Mouse (Mus musculus) hindbrain, postnatal 0 days (tissue): ENCODE measurements at regions not wholly inside any gene's neighbourhood (a gene's known extent, or its start where the extent isn't known, plus 50 kb on each side); places are given as distances from the start of the nearest gene placed in this dataset.

ENCODE experiments used
- ATAC-seq: fragments of 200-750 bp; cut with Nextera tagmentation; 2 replicates; pipeline ENCODE4 v1.8.0; 2017; ENCODE audit warnings: mild to moderate bottlenecking, moderate TSS enrichment, moderate library complexity
- DNase-seq: peaks from one replicate; pipeline ENCODE4 v3.0.0-alpha.2; 2015; ENCODE audit warnings: low spot score
- H3K27ac ChIP-seq: fragments of 300-500 bp; sonication (generic); 2 replicates; pipeline ENCODE4 v1.5.1; 2014; ENCODE audit warnings: mild to moderate bottlenecking
- H3K27me3 ChIP-seq: fragments of 300-500 bp; sonication (generic); 2 replicates; pipeline ENCODE4 v1.6.1; 2014; ENCODE audit warnings: low read length, mixed read lengths; ENCODE audit not compliant: insufficient read depth
- H3K36me3 ChIP-seq: fragments of 300-500 bp; sonication (generic); 2 replicates; pipeline ENCODE4 v1.6.1; 2014; ENCODE audit warnings: low read length, mixed read lengths; ENCODE audit not compliant: insufficient read depth
- H3K4me1 ChIP-seq: fragments of 300-500 bp; sonication (generic); 2 replicates; pipeline ENCODE4 v1.6.1; 2014; ENCODE audit warnings: antibody characterized with exemption, low read length, mixed read lengths; ENCODE audit not compliant: insufficient read depth
- H3K4me2 ChIP-seq: fragments of 300-500 bp; sonication (generic); 2 replicates; pipeline ENCODE4 v1.6.1; 2014; ENCODE audit warnings: low read depth, mild to moderate bottlenecking, low read length, moderate library complexity, mixed read lengths
- H3K4me3 ChIP-seq: fragments of 300-500 bp; sonication (generic); 2 replicates; pipeline ENCODE4 v1.5.1; 2014; ENCODE audit warnings: low read length
- H3K9ac ChIP-seq: fragments of 300-500 bp; sonication (generic); replicated peaks from 2 replicates; pipeline ENCODE4 v1.6.1; 2014; ENCODE audit warnings: mild to moderate bottlenecking, low read length, moderate library complexity, mixed read lengths
- H3K9me3 ChIP-seq: fragments of 300-500 bp; sonication (generic); 2 replicates; pipeline ENCODE4 v1.6.1; 2016; ENCODE audit warnings: low read length, mixed read lengths
- CTCF ChIP-seq: IDR thresholded peaks from 2 replicates; pipeline ENCODE4 v1.5.1; 2016; ENCODE audit warnings: antibody characterized with exemption, control low read depth, low read depth
- WGBS: fragments of 180-500 bp; shearing (Covaris S2); extraction: QIAGEN DNeasy Blood & Tissue Kit; methylation state at CpG from one replicate; pipeline ENCODE4 v1.1.7; 2014; 5-methylcytosine and 5-hydroxymethylcytosine counted together

- Histone ChIP-seq H3K27me3 (no peaks in the 10 kb centered on the region), H3K9me3 (no peaks in the 10 kb centered on the region), H3K4me2 (no peak overlapping the region), H3K4me3 (no peak overlapping the region), H3K27ac (no peak overlapping the region), H3K4me1 (no peaks in the 10 kb centered on the region), H3K36me3 (no peaks in the 10 kb centered on the region), H3K9ac (no peak overlapping the region)
- no peak for DNase-seq
- WGBS: 47% methylated on average over 1 of the region's 1 CpGs
- ATAC-seq: no peak
- TF ChIP-seq CTCF: no peak
Observed at GRCm38 (mm10) chr3:77226007-77226406, 1151.9 kb downstream of the Fstl5 start.
